In the genomic region with DNA sequence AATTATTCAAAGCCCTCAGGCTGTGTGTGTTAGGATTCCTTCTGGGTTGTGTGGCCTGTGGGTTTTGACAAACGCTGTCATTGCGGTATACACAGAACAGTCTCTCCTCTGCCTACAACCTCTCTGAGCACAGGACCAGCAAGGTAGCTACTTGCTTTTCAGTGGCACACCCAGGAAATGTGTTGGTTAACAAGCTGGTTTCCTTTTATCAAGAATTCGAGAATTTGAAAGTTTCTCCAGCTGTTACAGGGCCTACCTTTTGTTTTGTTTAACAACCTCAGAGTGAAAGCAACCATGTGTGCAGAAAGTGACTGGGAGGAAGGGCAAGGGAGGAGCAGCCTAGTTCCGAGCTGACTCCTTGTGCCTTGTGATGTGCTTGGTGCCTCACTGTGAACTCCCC, we compare ENCODE assay signal across 26 mouse cellular contexts. TPM values are rescaled to one million over a fixed set of nuclear protein-coding genes. Genes with fewer than 3 reads are reported as not detected.
DNase-seq lines count a peak whose midpoint lies in the region; ATAC-seq lines count a peak whose summit lies in the region.
"Had no signal": no experiment of that assay in that cellular context is flagged by ENCODE, and none has a peak within 500 bp of the region (broad histone marks: within the 10 kb centered on the region; RNA-seq: fewer than 3 reads in every experiment).

No protein-coding gene starts in this region.

- DNase-seq in heart, adult 11 months = peak; percentile 93
- DNase-seq in heart, adult 8-10 months (ENCODE audit: low spot score) = no peak
- peak; percentile 74 for DNase-seq in induced T-regulatory cell, adult 2 months (ENCODE audit: low read depth)
- peak; percentile 59 for DNase-seq in thymus, postnatal 14 days
- DNase-seq in right cerebral cortex, adult 18-20 months = no peak
- no peak for DNase-seq in urinary bladder, postnatal 25 days (ENCODE audit: low spot score)
- DNase-seq: adrenal gland, postnatal 36 days; cerebellum, adult 9-11 months; heart, postnatal 14 days; kidney, adult 9 months; layer of hippocampus, postnatal 36 days; retina, postnatal 1 day had no signal

- no peak overlapping the region for H3K9ac ChIP-seq in forebrain, embryonic 16.5 days (replicated peaks; ENCODE audit: low read depth, low read length)
- H3K9ac ChIP-seq: hindbrain, embryonic 15.5 days; lung, embryonic 15.5 days; neural tube, embryonic 13.5 days had no signal

- peaks cover 23% of the 10 kb centered on the region for H3K27me3 ChIP-seq in forebrain, embryonic 16.5 days (replicated peaks; ENCODE audit: control insufficient read depth, insufficient read depth, low read length)

- H3K9me3 ChIP-seq in forebrain, embryonic 16.5 days (ENCODE audit: control insufficient read depth, low read length) = no peaks in the 10 kb centered on the region
- H3K9me3 ChIP-seq: embryonic facial prominence, embryonic 10.5 days; G1E; hindbrain, embryonic 15.5 days; lung, embryonic 15.5 days; neural tube, embryonic 13.5 days had no signal

- H3K4me3 ChIP-seq in forebrain, embryonic 16.5 days (replicated peaks; ENCODE audit: low read length) = no peak overlapping the region
- H3K4me3 ChIP-seq: embryonic facial prominence, embryonic 10.5 days; erythroblast, embryonic 14.5 days; hindbrain, embryonic 15.5 days; lung, embryonic 15.5 days; neural tube, embryonic 13.5 days had no signal

- no peaks in the 10 kb centered on the region for H3K4me1 ChIP-seq in forebrain, embryonic 16.5 days (replicated peaks; ENCODE audit: control insufficient read depth, insufficient read depth, low read length)

- no peak overlapping the region for H3K4me2 ChIP-seq in forebrain, embryonic 16.5 days (ENCODE audit: low read length)
- H3K4me2 ChIP-seq: hindbrain, embryonic 15.5 days; lung, embryonic 15.5 days; neural tube, embryonic 13.5 days had no signal

- WGBS in forebrain, embryonic 16.5 days = 40% methylated on average over 4 of the region's 4 CpGs

- peak; percentile 78 for ATAC-seq in CD4-positive, CD25-positive, alpha-beta regulatory T cell, adult 4 months
- ATAC-seq in forebrain, embryonic 16.5 days = no peak
- ATAC-seq: midbrain, embryonic 16.5 days had no signal

- no peak overlapping the region for H3K27ac ChIP-seq in forebrain, embryonic 16.5 days (ENCODE audit: low read length)
- H3K27ac ChIP-seq: embryonic facial prominence, embryonic 10.5 days; hindbrain, embryonic 15.5 days; lung, embryonic 15.5 days; neural tube, embryonic 13.5 days; stomach, postnatal 0 days had no signal

- H3K36me3 ChIP-seq in forebrain, embryonic 16.5 days (ENCODE audit: control insufficient read depth, insufficient read depth) = no peaks in the 10 kb centered on the region
- H3K36me3 ChIP-seq: embryonic facial prominence, embryonic 10.5 days; G1E; hindbrain, embryonic 15.5 days; lung, embryonic 15.5 days; neural tube, embryonic 13.5 days had no signal

RNA-seq across cellular contexts. Expression of gene Slfn5, which starts 3.7 kb away (rescaled TPM):
- total RNA-seq in heart, adult 8-10 months (2022) = 10 to 100 TPM; 43.9 to 65.9 (median 55.1) TPM
- 10 to 100 TPM; 30.3 to 39.4 TPM for polyA plus RNA-seq in CD4-positive, CD25-positive, alpha-beta regulatory T cell, adult 4 months (2017; shearing (Covaris generic))
- polyA plus RNA-seq in forebrain, embryonic 16.5 days (2015; fragmentation: Nextera tagmentation; extraction: Ambion mirVana) = 1.3 and 1.8 TPM in 2 replicates

RNA-seq across cellular contexts. Expression of gene Unc45b, which starts 37.1 kb away (rescaled TPM):
- 100 to 1,000 TPM; 170 to 223 (median 177) TPM for total RNA-seq in heart, adult 8-10 months (2022)
- polyA plus RNA-seq in CD4-positive, CD25-positive, alpha-beta regulatory T cell, adult 4 months (2017; shearing (Covaris generic)) = under 1 TPM in 1 of 2 experiments, not detected in 1; 0.12 TPM
- 0.96 and 1.6 TPM in 2 replicates for polyA plus RNA-seq in forebrain, embryonic 16.5 days (2015; fragmentation: Nextera tagmentation; extraction: Ambion mirVana)
- total RNA-seq: megakaryocyte, adult 5-6 weeks had no signal
- polyA plus RNA-seq: erythroblast, embryonic 14.5 days had no signal

RNA-seq across cellular contexts. Expression of gene Nle1, which starts 39.2 kb away (rescaled TPM):
- total RNA-seq in heart, adult 8-10 months (2022) = 10 to 100 TPM in 2 of 4 experiments, 1 to 10 TPM in 2; 7.0 to 13.0 (median 9.7) TPM
- polyA plus RNA-seq in CD4-positive, CD25-positive, alpha-beta regulatory T cell, adult 4 months (2017; shearing (Covaris generic)) = 10 to 100 TPM; 44.3 to 71.1 TPM
- 33.3 and 39.7 TPM in 2 replicates for polyA plus RNA-seq in forebrain, embryonic 16.5 days (2015; fragmentation: Nextera tagmentation; extraction: Ambion mirVana)

RNA-seq across cellular contexts. Expression of gene Slfn9, which starts 44.2 kb away (rescaled TPM):
- under 1 TPM; 0.56 to 0.72 (median 0.62) TPM for total RNA-seq in heart, adult 8-10 months (2022)
- 10 to 100 TPM; 10.7 to 17.9 TPM for polyA plus RNA-seq in CD4-positive, CD25-positive, alpha-beta regulatory T cell, adult 4 months (2017; shearing (Covaris generic))
- 5.7 and 6.5 TPM in 2 replicates for polyA plus RNA-seq in forebrain, embryonic 16.5 days (2015; fragmentation: Nextera tagmentation; extraction: Ambion mirVana)
- polyA plus RNA-seq: G1E had no signal

RNA-seq across cellular contexts. Expression of gene Fndc8, which starts 55.5 kb away (rescaled TPM):
- total RNA-seq in heart, adult 8-10 months (2022) = not detected
- polyA plus RNA-seq in CD4-positive, CD25-positive, alpha-beta regulatory T cell, adult 4 months (2017; shearing (Covaris generic)) = under 1 TPM in 1 of 2 experiments, not detected in 1; 0.24 TPM
- polyA plus RNA-seq in forebrain, embryonic 16.5 days (2015; fragmentation: Nextera tagmentation; extraction: Ambion mirVana) = 0.43 and 1.1 TPM in 2 replicates
- total RNA-seq: adrenal gland, postnatal 36 days; heart, adult 18-20 months; heart, postnatal 14 days; layer of hippocampus, postnatal 36 days; left cerebral cortex, postnatal 36 days; liver, adult 2 months; megakaryocyte, adult 5-6 weeks had no signal
- polyA plus RNA-seq: G1E; liver, adult 2 months; stomach, postnatal 0 days had no signal

Comparison
In these comparisons a context has a peak if more than half of its experiments do, and no peak if none do; other contexts are left out.
1. DNase-seq: peak in heart, adult 11 months (single experiment), induced T-regulatory cell, adult 2 months (single experiment) and thymus, postnatal 14 days (single experiment); none in heart, adult 8-10 months (single experiment), right cerebral cortex, adult 18-20 months (single experiment) and urinary bladder, postnatal 25 days (single experiment).
2. RNA of gene Slfn5, which starts 3.7 kb away (polyA plus RNA-seq): 30.3 to 39.4 TPM in CD4-positive, CD25-positive, alpha-beta regulatory T cell, adult 4 months; 1.3 to 1.8 TPM in forebrain, embryonic 16.5 days; every median in the first group is over 10 times any median in the second.